Mouse (Mus musculus) lung, embryonic 14.5 days (tissue): ENCODE measurements around the gene Taok3. TPM values are rescaled to one million over a fixed set of nuclear protein-coding genes. Genes with fewer than 3 reads are reported as not detected.

Experiments
- ATAC-seq: fragments of 200-750 bp; cut with Nextera tagmentation; 2 replicates; pipeline ENCODE4 v1.8.0; 2017; ENCODE audit warnings: mild to moderate bottlenecking, moderate TSS enrichment, moderate library complexity; ENCODE audit not compliant: insufficient read depth
- DNase-seq: peaks from one replicate; pipeline ENCODE4 v3.0.0-alpha.2; 2015
- H3K27ac ChIP-seq: fragments of 300-500 bp; sonication (generic); 2 replicates; pipeline ENCODE4 v1.5.1; 2014; ENCODE audit warnings: low read depth, mild to moderate bottlenecking, moderate library complexity
- H3K27me3 ChIP-seq: fragments of 300-500 bp; sonication (generic); 2 replicates; pipeline ENCODE4 v1.6.1; 2014; ENCODE audit warnings: low read length, control low read depth; ENCODE audit not compliant: insufficient read depth
- H3K36me3 ChIP-seq: fragments of 300-500 bp; sonication (generic); 2 replicates; pipeline ENCODE4 v1.6.1; 2014; ENCODE audit warnings: control low read depth; ENCODE audit not compliant: insufficient read depth
- H3K4me1 ChIP-seq: fragments of 300-500 bp; sonication (generic); 2 replicates; pipeline ENCODE4 v1.6.1; 2014; ENCODE audit warnings: antibody characterized with exemption, control low read depth; ENCODE audit not compliant: insufficient read depth
- H3K4me2 ChIP-seq: fragments of 300-500 bp; sonication (generic); 2 replicates; pipeline ENCODE4 v1.6.1; 2014; ENCODE audit warnings: mild to moderate bottlenecking
- H3K4me3 ChIP-seq: fragments of 300-500 bp; sonication (generic); 2 replicates; pipeline ENCODE4 v1.5.1; 2014; ENCODE audit warnings: low read depth, low read length
- H3K9ac ChIP-seq: fragments of 300-500 bp; sonication (generic); 2 replicates; pipeline ENCODE4 v1.6.1; 2014
- H3K9me3 ChIP-seq: fragments of 300-500 bp; sonication (generic); 2 replicates; pipeline ENCODE4 v1.6.1; 2016; ENCODE audit warnings: low read depth, low read length, control low read depth
- CTCF ChIP-seq: IDR thresholded peaks from 2 replicates; pipeline ENCODE4 v1.5.1; 2016; ENCODE audit warnings: antibody characterized with exemption, low read depth
- WGBS: fragments of 180-500 bp; shearing (Covaris S2); extraction: QIAGEN DNeasy Blood & Tissue Kit; methylation state at CpG from one replicate; pipeline ENCODE4 v1.1.7; 2014; 5-methylcytosine and 5-hydroxymethylcytosine counted together
- polyA plus RNA-seq: library from polyadenylated mRNA; unstranded; fragments of >200 nt; fragmentation: Nextera tagmentation; extraction: Ambion mirVana; gene quantifications from 2 replicates; pipeline ENCODE4 v1.2.1, GENCODE M21; 2014

Gene Taok3
- polyA plus RNA-seq, 1 experiment from 2014 or later, result 18.8 TPM

- H3K27me3 ChIP-seq, result no peaks in the 10 kb centered on the region
- ATAC-seq, result no peak
- no peaks in the 10 kb centered on the region for H3K4me1 ChIP-seq
These were observed 58.6 kb downstream of the Taok3 start for GRCm38 (mm10) chr5:117178486-117178885.

GRCm38 (mm10) chr5:117181921-117182320, 62.0 kb downstream of the Taok3 start:
- ATAC-seq (no peak), DNase-seq (peak; percentile 23)
- no peak overlapping the region for H3K9ac ChIP-seq
- H3K4me2 ChIP-seq, result no peak overlapping the region
- no peaks in the 10 kb centered on the region for H3K27me3 ChIP-seq
- no peak for TF ChIP-seq CTCF
- WGBS, result 60% methylated on average over 5 of the region's 5 CpGs
- H3K36me3 ChIP-seq, result 0 out of 2 replicates have a peak, but pooled peaks cover 4% of the 10 kb centered on the region
- H3K27ac ChIP-seq, result no peak overlapping the region
- no peak overlapping the region for H3K4me3 ChIP-seq
- no peaks in the 10 kb centered on the region; the same call in 1 of the 2 replicates for H3K9me3 ChIP-seq
- no peaks in the 10 kb centered on the region for H3K4me1 ChIP-seq

More at GRCm38 (mm10) chr5:117178486-117178885, 58.6 kb downstream of the Taok3 start:
- 56% methylated on average over 6 of the region's 6 CpGs for WGBS
- Histone ChIP-seq H3K36me3 (no peaks in the 10 kb centered on the region), H3K4me2 (no peak overlapping the region), H3K4me3 (no peak overlapping the region), H3K27ac (no peak overlapping the region), H3K9ac (no peak overlapping the region), H3K9me3 (no peaks in the 10 kb centered on the region)
- no peak for TF ChIP-seq CTCF
- DNase-seq, result no peak

GRCm38 (mm10) chr5:117182411-117182810, 62.5 kb downstream of the Taok3 start:
- Histone ChIP-seq H3K36me3 (0 out of 2 replicates have a peak, but pooled peaks cover 4% of the 10 kb centered on the region), H3K27ac (no peak overlapping the region), H3K4me3 (no peak overlapping the region), H3K4me2 (no peak overlapping the region), H3K27me3 (no peaks in the 10 kb centered on the region), H3K4me1 (no peaks in the 10 kb centered on the region), H3K9ac (no peak overlapping the region), H3K9me3 (no peaks in the 10 kb centered on the region; the same call in 1 of the 2 replicates)
- TF ChIP-seq CTCF, result no peak
- no peak for DNase-seq
- ATAC-seq, result no peak
- WGBS, result 74% methylated on average over 3 of the region's 3 CpGs

GRCm38 (mm10) chr5:117184832-117185231, 64.9 kb downstream of the Taok3 start:
- Histone ChIP-seq H3K9ac (no peak overlapping the region), H3K27me3 (no peaks in the 10 kb centered on the region), H3K4me3 (no peak overlapping the region), H3K9me3 (no peaks in the 10 kb centered on the region; the same call in 1 of the 2 replicates), H3K4me2 (no peak overlapping the region), H3K4me1 (no peaks in the 10 kb centered on the region), H3K36me3 (0 out of 2 replicates have a peak, but pooled peaks cover 4% of the 10 kb centered on the region), H3K27ac (no peak overlapping the region)
- ATAC-seq, result no peak
- WGBS, result 83% methylated on average over 6 of the region's 6 CpGs
- no peak for DNase-seq
- no peak for TF ChIP-seq CTCF

- Histone ChIP-seq H3K4me2 (no peak overlapping the region), H3K9me3 (no peaks in the 10 kb centered on the region; the same call in 1 of the 2 replicates), H3K9ac (no peak overlapping the region), H3K4me3 (no peak overlapping the region), H3K36me3 (0 out of 2 replicates have a peak, but pooled peaks cover 4% of the 10 kb centered on the region), H3K27ac (no peak overlapping the region), H3K27me3 (no peaks in the 10 kb centered on the region), H3K4me1 (no peaks in the 10 kb centered on the region)
- WGBS, result 88% methylated on average over 7 of the region's 7 CpGs
- DNase-seq, result no peak
- peak; percentile 48 for TF ChIP-seq CTCF
- no peak for ATAC-seq
These were observed 65.7 kb downstream of the Taok3 start for GRCm38 (mm10) chr5:117185673-117186072.

- 80% methylated on average over 6 of the region's 6 CpGs for WGBS
- DNase-seq (peak; percentile 14), ATAC-seq (no peak)
- no peak overlapping the region for H3K27ac ChIP-seq
- no peak overlapping the region for H3K9ac ChIP-seq
- no peaks in the 10 kb centered on the region for H3K4me1 ChIP-seq
- H3K4me3 ChIP-seq, result no peak overlapping the region
- no peaks in the 10 kb centered on the region for H3K36me3 ChIP-seq
- no peaks in the 10 kb centered on the region for H3K27me3 ChIP-seq
- TF ChIP-seq CTCF, result no peak
- H3K4me2 ChIP-seq, result no peak overlapping the region
- H3K9me3 ChIP-seq, result no peaks in the 10 kb centered on the region
These were observed 72.1 kb downstream of the Taok3 start for GRCm38 (mm10) chr5:117192061-117192460.

GRCm38 (mm10) chr5:117193748-117194147, 73.8 kb downstream of the Taok3 start:
- WGBS, result 69% methylated on average over 7 of the region's 7 CpGs
- no peak for ATAC-seq
- Histone ChIP-seq H3K4me2 (no peak overlapping the region), H3K9ac (no peak overlapping the region), H3K27me3 (no peaks in the 10 kb centered on the region), H3K9me3 (no peaks in the 10 kb centered on the region; the same call in 1 of the 2 replicates), H3K36me3 (peaks cover 7% of the 10 kb centered on the region; the same call in 1 of the 2 replicates), H3K27ac (no peak overlapping the region), H3K4me1 (no peaks in the 10 kb centered on the region), H3K4me3 (no peak overlapping the region)
- no peak for DNase-seq
- no peak for TF ChIP-seq CTCF
